ENCODE assay signal across 8 mouse cellular contexts in the genomic region with DNA sequence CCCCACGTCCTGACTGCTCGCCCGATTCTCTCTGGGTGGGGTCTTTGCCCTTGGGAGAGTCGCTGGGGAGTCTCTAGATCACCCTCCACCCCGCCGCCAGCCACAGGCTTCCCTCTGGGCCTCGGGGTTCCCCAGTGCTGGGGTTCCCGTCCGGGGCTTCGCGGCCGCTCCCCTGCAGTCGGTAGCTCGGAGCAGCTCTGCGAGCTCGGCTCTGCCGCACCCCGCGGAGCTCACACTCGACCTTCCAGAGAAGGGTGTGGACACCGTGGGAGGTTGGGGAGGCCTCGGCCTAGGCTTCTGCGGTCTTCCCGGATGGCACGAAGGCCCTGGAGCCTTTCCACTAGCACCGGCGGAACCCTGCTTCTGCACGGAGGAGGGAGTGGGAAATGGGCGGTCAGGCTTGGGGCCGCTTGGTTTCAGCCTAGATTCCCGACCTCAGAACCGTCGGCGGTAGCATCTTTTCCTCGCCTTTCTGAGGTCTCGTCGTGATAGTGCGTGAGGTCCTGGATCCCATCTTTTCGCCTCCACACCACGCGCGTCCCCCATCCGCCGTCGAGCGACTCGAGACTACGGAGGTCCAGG. TPM values are rescaled to one million over a fixed set of nuclear protein-coding genes. Genes with fewer than 3 reads are reported as not detected.
A peak's percentile ranks its signal among the peaks of the same experiment; 100 is the strongest.
DNase-seq lines count a peak whose midpoint lies in the region; ATAC-seq and TF ChIP-seq lines count a peak whose summit lies in the region.

No protein-coding gene starts in this region.

- no peak overlapping the region for H3K9ac ChIP-seq in lung, postnatal 0 days (replicated peaks; ENCODE audit: low read depth)
- peak overlapping the region; percentile 93 for H3K9ac ChIP-seq in forebrain, embryonic 15.5 days (replicated peaks)
- H3K9ac ChIP-seq in liver, embryonic 12.5 days: no peak overlapping the region
- no peak overlapping the region for H3K9ac ChIP-seq in stomach, postnatal 0 days (ENCODE audit: low read length)

- peaks cover 79% of the 10 kb centered on the region for H3K27me3 ChIP-seq in lung, postnatal 0 days (replicated peaks; ENCODE audit: insufficient read depth, low read length)
- H3K27me3 ChIP-seq in forebrain, embryonic 15.5 days: no peaks in the 10 kb centered on the region
- peaks cover 99% of the 10 kb centered on the region for H3K27me3 ChIP-seq in liver, embryonic 12.5 days (replicated peaks)
- peaks cover 32% of the 10 kb centered on the region for H3K27me3 ChIP-seq in stomach, postnatal 0 days (ENCODE audit: control insufficient read depth, insufficient read depth, low read length)

- H3K9me3 ChIP-seq in lung, postnatal 0 days (ENCODE audit: low read length): no peaks in the 10 kb centered on the region
- no peaks in the 10 kb centered on the region for H3K9me3 ChIP-seq in forebrain, embryonic 15.5 days
- no peaks in the 10 kb centered on the region for H3K9me3 ChIP-seq in liver, embryonic 12.5 days (replicated peaks)
- no peaks in the 10 kb centered on the region for H3K9me3 ChIP-seq in stomach, postnatal 0 days (ENCODE audit: control insufficient read depth, low read length)

- H3K4me2 ChIP-seq in lung, postnatal 0 days (replicated peaks; ENCODE audit: low read depth, low read length): peak overlapping the region; percentile 52
- peak overlapping the region; percentile 96 for H3K4me2 ChIP-seq in forebrain, embryonic 15.5 days (replicated peaks)
- peak overlapping the region; percentile 50 for H3K4me2 ChIP-seq in liver, embryonic 12.5 days
- H3K4me2 ChIP-seq in stomach, postnatal 0 days (replicated peaks; ENCODE audit: low read depth): peak overlapping the region; percentile 47

- peaks cover 11% of the 10 kb centered on the region for H3K4me1 ChIP-seq in lung, postnatal 0 days (ENCODE audit: insufficient read depth, low read depth, low read length)
- H3K4me1 ChIP-seq in forebrain, embryonic 15.5 days: peaks cover 65% of the 10 kb centered on the region
- peaks cover 31% of the 10 kb centered on the region for H3K4me1 ChIP-seq in liver, embryonic 12.5 days
- H3K4me1 ChIP-seq in stomach, postnatal 0 days (replicated peaks; ENCODE audit: control insufficient read depth, insufficient read depth): 0 out of 2 replicates have a peak, but pooled peaks cover 4% of the 10 kb centered on the region

- WGBS in lung, postnatal 0 days: under 1% methylated on average over 47 of the region's 48 CpGs
- 4% methylated on average over 48 of the region's 48 CpGs for WGBS in forebrain, embryonic 15.5 days
- 2% methylated on average over 48 of the region's 48 CpGs for WGBS in liver, embryonic 12.5 days (ENCODE audit: insufficient replicate concordance)
- WGBS in stomach, postnatal 0 days: 1% methylated on average over 48 of the region's 48 CpGs

- no peak for TF ChIP-seq CTCF in lung, postnatal 0 days (IDR thresholded peaks at IDR 0.05)
- TF ChIP-seq CTCF in stomach, postnatal 0 days (IDR thresholded peaks at IDR 0.05; ENCODE audit: low read depth): no peak

- no peak overlapping the region for H3K27ac ChIP-seq in lung, postnatal 0 days (ENCODE audit: low read length)
- H3K27ac ChIP-seq in forebrain, embryonic 15.5 days (replicated peaks): peak overlapping the region; percentile 99
- H3K27ac ChIP-seq in liver, embryonic 12.5 days: no peak overlapping the region
- H3K27ac ChIP-seq in stomach, postnatal 0 days (replicated peaks): no peak overlapping the region

- peak overlapping the region; percentile 32 for H3K4me3 ChIP-seq in lung, postnatal 0 days (ENCODE audit: low read depth, low read length)
- peak overlapping the region; percentile 82 for H3K4me3 ChIP-seq in forebrain, embryonic 15.5 days
- H3K4me3 ChIP-seq in liver, embryonic 12.5 days: peak overlapping the region; percentile 21
- H3K4me3 ChIP-seq in stomach, postnatal 0 days (ENCODE audit: low read depth, low read length): peak overlapping the region; percentile 34

- DNase-seq in cerebellum, adult 11-12 months: peak; percentile 65
- DNase-seq in cerebellum, postnatal 4 days (ENCODE audit: low spot score in 2 of 2): no peak
- DNase-seq in lung, postnatal 0 days (ENCODE audit: low spot score): no peak
- DNase-seq in lung, postnatal 4 days: no peak
- DNase-seq in stomach, postnatal 0 days (ENCODE audit: low spot score): peak; percentile 41
- DNase-seq in spleen, postnatal 14 days (ENCODE audit: low spot score in 2 of 2): no peak

- no peaks in the 10 kb centered on the region for H3K36me3 ChIP-seq in lung, postnatal 0 days (ENCODE audit: insufficient read depth, low read length)
- peaks cover 6% of the 10 kb centered on the region; the same call in 1 of the 2 replicates for H3K36me3 ChIP-seq in forebrain, embryonic 15.5 days
- no peaks in the 10 kb centered on the region for H3K36me3 ChIP-seq in liver, embryonic 12.5 days
- H3K36me3 ChIP-seq in stomach, postnatal 0 days (ENCODE audit: control insufficient read depth, insufficient read depth, low read length): no peaks in the 10 kb centered on the region

- TF ChIP-seq EP300 in lung, postnatal 0 days (IDR thresholded peaks at IDR 0.05): no peak
- no peak for TF ChIP-seq EP300 in stomach, postnatal 0 days (optimal IDR thresholded peaks at IDR 0.05)

- ATAC-seq in lung, postnatal 0 days: peak; percentile 41; the same call in 1 of the 2 replicates
- no peak for ATAC-seq in forebrain, embryonic 15.5 days (replicated peaks)
- no peak for ATAC-seq in liver, embryonic 12.5 days
- peak; percentile 56; the same call in 1 of the 2 replicates for ATAC-seq in stomach, postnatal 0 days (ENCODE audit: low FRiP score, low TSS enrichment)

RNA-seq across cellular contexts. Expression of gene Rhbg, which starts 39.4 kb away (rescaled TPM):
- 3.9 and 4.9 TPM in 2 replicates for polyA plus RNA-seq in lung, postnatal 0 days (2015; fragmentation: Nextera tagmentation; extraction: Ambion mirVana)
- 0.10 and 0.14 TPM in 2 replicates for polyA plus RNA-seq in forebrain, embryonic 15.5 days (2015; fragmentation: Nextera tagmentation; extraction: Ambion mirVana)
- 14.5 and 16.0 TPM in 2 replicates for polyA plus RNA-seq in liver, embryonic 12.5 days (2016; fragmentation: Nextera tagmentation; extraction: Ambion mirVana)
- 19.4 and 27.0 TPM in 2 replicates for polyA plus RNA-seq in stomach, postnatal 0 days (2015; fragmentation: Nextera tagmentation; extraction: Ambion mirVana)

Comparison
In these comparisons a context has a peak if more than half of its experiments do, and no peak if none do; other contexts are left out.
1. DNase-seq: peak in cerebellum, adult 11-12 months (single experiment) and stomach, postnatal 0 days (single experiment); none in cerebellum, postnatal 4 days (0 of 2), lung, postnatal 0 days (single experiment), lung, postnatal 4 days (0 of 2) and spleen, postnatal 14 days (0 of 2).
2. ATAC-seq: peak in lung, postnatal 0 days (single experiment) and stomach, postnatal 0 days (single experiment); none in forebrain, embryonic 15.5 days (single experiment) and liver, embryonic 12.5 days (single experiment).
3. H3K4me3 ChIP-seq: peak in every context shown above with its lines; median percentile 82 in forebrain, embryonic 15.5 days; 34 in stomach, postnatal 0 days; 32 in lung, postnatal 0 days; 21 in liver, embryonic 12.5 days.
4. Peak in every context shown above with its lines, with median percentiles within 50 percentile points of each other: H3K4me2 ChIP-seq.